In genomic region chr8:124499938-124500239, GRCm38 (mm10) we compare ENCODE assay signal across 27 mouse cellular contexts. TPM values are rescaled to one million over a fixed set of nuclear protein-coding genes. Genes with fewer than 3 reads are reported as not detected.
A peak's percentile ranks its signal among the peaks of the same experiment; 100 is the strongest.
DNase-seq lines count a peak whose midpoint lies in the region; ATAC-seq and TF ChIP-seq lines count a peak whose summit lies in the region.
"Had no signal": no experiment of that assay in that cellular context is flagged by ENCODE, and none has a peak within 500 bp of the region (broad histone marks: within the 10 kb centered on the region; RNA-seq: fewer than 3 reads in every experiment).

No protein-coding gene starts in this region.

- no peaks in the 10 kb centered on the region for H3K27me3 ChIP-seq in intestine, embryonic 15.5 days (replicated peaks)
- no peaks in the 10 kb centered on the region for H3K27me3 ChIP-seq in intestine, postnatal 0 days (replicated peaks; ENCODE audit: control insufficient read depth, insufficient read depth, low read length)
- H3K27me3 ChIP-seq: embryonic facial prominence, embryonic 13.5 days; embryonic facial prominence, embryonic 15.5 days; forebrain, embryonic 12.5 days; Patski had no signal

- no peaks in the 10 kb centered on the region for H3K9me3 ChIP-seq in intestine, embryonic 15.5 days
- H3K9me3 ChIP-seq in intestine, postnatal 0 days (ENCODE audit: control insufficient read depth): no peaks in the 10 kb centered on the region
- H3K9me3 ChIP-seq: embryonic facial prominence, embryonic 15.5 days; forebrain, embryonic 12.5 days had no signal

- no peaks in the 10 kb centered on the region for H3K36me3 ChIP-seq in intestine, embryonic 15.5 days
- H3K36me3 ChIP-seq in intestine, postnatal 0 days (ENCODE audit: control insufficient read depth, insufficient read depth): no peaks in the 10 kb centered on the region
- H3K36me3 ChIP-seq: embryonic facial prominence, embryonic 13.5 days; embryonic facial prominence, embryonic 15.5 days; forebrain, embryonic 10.5 days; forebrain, embryonic 12.5 days; G1E had no signal

- ATAC-seq in intestine, embryonic 15.5 days: peak; percentile 53
- no peak for ATAC-seq in intestine, postnatal 0 days
- ATAC-seq in granulocyte monocyte progenitor cell, adult 5-6 weeks (replicated peaks; ENCODE audit: poor library complexity, severe bottlenecking): no peak
- ATAC-seq: activated CD4-positive, CD25-positive, alpha-beta regulatory T cell, adult 4 months; CD4-positive, CD25-positive, alpha-beta regulatory T cell, adult 4 months; forebrain, embryonic 14.5 days; forebrain, embryonic 16.5 days; Patski had no signal

- H3K4me2 ChIP-seq in intestine, embryonic 15.5 days (replicated peaks): no peak overlapping the region
- H3K4me2 ChIP-seq in intestine, postnatal 0 days (replicated peaks; ENCODE audit: low read depth): peak overlapping the region; percentile 48
- H3K4me2 ChIP-seq: embryonic facial prominence, embryonic 13.5 days; embryonic facial prominence, embryonic 15.5 days; forebrain, embryonic 12.5 days had no signal

- peak overlapping the region; percentile 75 for H3K27ac ChIP-seq in layer of hippocampus, adult 2 months
- H3K27ac ChIP-seq in intestine, embryonic 15.5 days: no peak overlapping the region
- H3K27ac ChIP-seq in intestine, postnatal 0 days (ENCODE audit: low read depth, low read length): no peak overlapping the region
- H3K27ac ChIP-seq: embryonic facial prominence, embryonic 13.5 days; embryonic facial prominence, embryonic 15.5 days; forebrain, embryonic 10.5 days; forebrain, embryonic 12.5 days had no signal

- no peak for DNase-seq in layer of hippocampus, adult 2 months (ENCODE audit: low spot score in 2 of 2)
- no peak for DNase-seq in layer of hippocampus, adult 8-10 months (ENCODE audit: low spot score in 2 of 2)
- DNase-seq in adipocyte (ENCODE audit: low spot score): no peak
- DNase-seq: adrenal gland, adult 2 months; adrenal gland, postnatal 10 days; adrenal gland, postnatal 25 days; B cell, adult 2 months; cerebellum, adult 11 months; cerebellum, adult 18-20 months; cerebellum, adult 8-10 months; cerebellum, adult 9-11 months; cerebellum, postnatal 36 days; embryo, embryonic 11 days had no signal

- 44% methylated on average over 5 of the region's 5 CpGs for WGBS in intestine, embryonic 15.5 days
- WGBS in intestine, postnatal 0 days: 41% methylated on average over 5 of the region's 5 CpGs

- H3K9ac ChIP-seq in intestine, embryonic 15.5 days: no peak overlapping the region
- H3K9ac ChIP-seq in intestine, postnatal 0 days (ENCODE audit: low read depth, low read length): no peak overlapping the region
- H3K9ac ChIP-seq: embryonic facial prominence, embryonic 13.5 days; embryonic facial prominence, embryonic 15.5 days; forebrain, embryonic 12.5 days had no signal

- H3K4me1 ChIP-seq in intestine, embryonic 15.5 days (replicated peaks): no peaks in the 10 kb centered on the region; the same call in 1 of the 2 replicates
- H3K4me1 ChIP-seq in intestine, postnatal 0 days (replicated peaks; ENCODE audit: control insufficient read depth, insufficient read depth, low read length): no peaks in the 10 kb centered on the region
- H3K4me1 ChIP-seq: embryonic facial prominence, embryonic 13.5 days; embryonic facial prominence, embryonic 15.5 days; forebrain, embryonic 10.5 days; forebrain, embryonic 12.5 days had no signal

- no peak for TF ChIP-seq CTCF in layer of hippocampus, adult 2 months (conservative IDR thresholded peaks at IDR 0.05)
- TF ChIP-seq CTCF in intestine, postnatal 0 days (IDR thresholded peaks at IDR 0.05; ENCODE audit: low read depth): no peak

- no peak overlapping the region for H3K4me3 ChIP-seq in layer of hippocampus, adult 2 months
- H3K4me3 ChIP-seq in intestine, embryonic 15.5 days (replicated peaks): no peak overlapping the region
- no peak overlapping the region for H3K4me3 ChIP-seq in intestine, postnatal 0 days (ENCODE audit: low read depth, low read length)
- H3K4me3 ChIP-seq: embryonic facial prominence, embryonic 13.5 days; embryonic facial prominence, embryonic 15.5 days; erythroblast, embryonic 14.5 days; forebrain, embryonic 10.5 days; forebrain, embryonic 12.5 days had no signal

RNA-seq across cellular contexts. Expression of gene Cog2, which starts 20.7 kb away (rescaled TPM):
- total RNA-seq in layer of hippocampus, adult 2 months (2021): 10 to 100 TPM; 45.3 to 49.0 TPM
- 10 to 100 TPM; 42.8 to 48.9 (median 47.1) TPM for total RNA-seq in layer of hippocampus, adult 8-10 months (2022)
- 31.2 and 34.4 TPM in 2 replicates for polyA plus RNA-seq in intestine, embryonic 15.5 days (2015; fragmentation: Nextera tagmentation; extraction: Ambion mirVana)
- 19.5 and 20.6 TPM in 2 replicates for polyA plus RNA-seq in intestine, postnatal 0 days (2015; fragmentation: Nextera tagmentation; extraction: Ambion mirVana)
- total RNA-seq in granulocyte monocyte progenitor cell, adult 5-6 weeks (2014; fragmentation: Nextera tagmentation): 18.9 and 22.5 TPM in 2 replicates
- total RNA-seq in granulocyte monocyte progenitor cell, adult 5-6 weeks (2017): 22.5 and 25.8 TPM in 2 replicates
